Mouse (Mus musculus) bone marrow macrophage, adult 2 months (primary cell): ENCODE results near the gene Mcm3ap. TPM values are rescaled to one million over a fixed set of nuclear protein-coding genes. Genes with fewer than 3 reads are reported as not detected.

ENCODE experiments used
- H3K27ac ChIP-seq: 2 replicates; pipeline ENCODE4 v1.5.1; 2012; ENCODE audit warnings: low read depth, low read length; ENCODE audit not compliant: insufficient read depth
- H3K4me1 ChIP-seq: 2 replicates; pipeline ENCODE4 v1.6.1; 2012; ENCODE audit warnings: low read length; ENCODE audit not compliant: control insufficient read depth, insufficient read depth
- H3K4me3 ChIP-seq: 2 replicates; pipeline ENCODE4 v1.5.1; 2012; ENCODE audit warnings: mild to moderate bottlenecking, low read length, moderate library complexity; ENCODE audit not compliant: insufficient read depth
- CTCF ChIP-seq: IDR thresholded peaks from 2 replicates; pipeline ENCODE4 v1.5.1; 2012; ENCODE audit warnings: low read depth, mild to moderate bottlenecking, low read length, moderate library complexity
- POLR2A ChIP-seq: IDR thresholded peaks from 2 replicates; pipeline ENCODE4 v1.6.1; 2012; ENCODE audit warnings: mild to moderate bottlenecking, low read depth, low read length, borderline replicate concordance
- polyA plus RNA-seq: library from polyadenylated mRNA; stranded (reverse); fragments of >200 nt; gene quantifications from 2 replicates; pipeline ENCODE4 v1.2.4, GENCODE M21; 2012; ENCODE audit not compliant: missing spikeins, insufficient read depth, insufficient read length

Gene Mcm3ap
- polyA plus RNA-seq, 1 experiment = 37.8 TPM

- no peak for TF ChIP-seq POLR2A
- TF ChIP-seq CTCF = no peak
- no peak within 1 kb of the TSS for H3K27ac ChIP-seq
- no peak within 1 kb of the TSS for H3K4me3 ChIP-seq
- peaks cover 10% of the 10 kb centered on the region for H3K4me1 ChIP-seq
Measured at GRCm38 (mm10) chr10:76448851-76449250, 19.9 kb upstream of the Mcm3ap start, which contains the start of gene 2610028H24Rik. TSS of gene 2610028H24Rik (plus strand) at chr10:76449081.

GRCm38 (mm10) chr10:76455289-76455688, 13.4 kb upstream of the Mcm3ap start:
- TF ChIP-seq POLR2A (no peak), CTCF (peak; percentile 46; the same call in 1 of the 2 replicates)
- H3K4me1 ChIP-seq = no peaks in the 10 kb centered on the region
- H3K4me3 ChIP-seq = no peak overlapping the region

GRCm38 (mm10) chr10:76461255-76461654, 7.5 kb upstream of the Mcm3ap start:
- TF ChIP-seq CTCF (no peak), POLR2A (no peak)
- H3K4me3 ChIP-seq = no peak overlapping the region
- no peaks in the 10 kb centered on the region for H3K4me1 ChIP-seq
- H3K27ac ChIP-seq = no peak overlapping the region

More at GRCm38 (mm10) chr10:76455289-76455688, 13.4 kb upstream of the Mcm3ap start:
- no peak overlapping the region for H3K27ac ChIP-seq

DNA sequence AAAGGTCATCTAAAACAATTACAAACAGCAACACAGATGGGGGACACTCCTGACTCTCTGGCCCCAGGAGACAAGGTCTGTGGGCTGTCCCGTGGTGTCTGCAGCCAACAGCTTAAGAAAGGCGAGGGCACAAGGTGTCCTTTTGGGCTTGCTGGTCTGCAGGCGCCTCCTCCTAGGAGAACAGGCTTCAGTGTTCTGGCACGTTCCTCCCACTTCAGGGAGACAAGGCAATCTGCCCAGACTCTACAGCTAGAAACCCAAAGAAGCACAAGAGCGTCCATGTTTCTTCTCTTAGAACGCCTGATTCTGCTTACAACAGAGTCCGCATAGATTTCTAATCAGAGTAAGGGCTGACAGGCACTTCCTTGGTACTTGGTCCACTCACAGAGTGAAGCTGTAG, 6.4 kb upstream of the Mcm3ap start:
- Histone ChIP-seq H3K27ac (no peak overlapping the region), H3K4me3 (no peak overlapping the region), H3K4me1 (no peaks in the 10 kb centered on the region)
- TF ChIP-seq POLR2A (no peak), CTCF (no peak)

GRCm38 (mm10) chr10:76462721-76463120, 6.0 kb upstream of the Mcm3ap start:
- Histone ChIP-seq H3K4me1 (peaks cover 2% of the 10 kb centered on the region; the same call in 1 of the 2 replicates), H3K4me3 (no peak overlapping the region), H3K27ac (no peak overlapping the region)
- TF ChIP-seq POLR2A (no peak), CTCF (no peak)

DNA sequence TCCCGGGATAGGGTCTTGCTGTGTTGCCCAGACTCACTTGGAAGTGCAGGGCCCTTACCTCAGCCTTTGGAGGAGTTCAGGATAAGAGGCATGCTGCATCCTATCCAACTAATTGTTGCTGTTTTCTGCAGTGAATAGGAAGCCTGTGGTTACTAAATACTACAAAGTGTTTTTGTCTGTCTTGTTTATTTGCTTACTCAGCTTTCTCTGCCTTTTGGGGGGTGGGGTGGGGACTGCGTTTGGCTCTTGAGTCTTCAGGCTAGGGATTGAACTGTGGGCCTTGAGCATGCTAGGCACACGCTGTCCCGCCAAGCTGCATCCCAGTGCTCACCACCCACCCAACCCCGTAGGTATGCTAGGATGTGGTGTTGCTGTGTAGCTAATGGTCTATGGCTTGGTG, 5.0 kb downstream of the Mcm3ap start:
- H3K4me1 ChIP-seq = 0 out of 2 replicates have a peak, but pooled peaks cover 3% of the 10 kb centered on the region
- H3K4me3 ChIP-seq = no peak overlapping the region
- H3K27ac ChIP-seq = no peak overlapping the region
- no peak for TF ChIP-seq POLR2A
- TF ChIP-seq CTCF = no peak

- no peak overlapping the region for H3K4me3 ChIP-seq
- H3K27ac ChIP-seq = no peak overlapping the region
- peaks cover under 1% of the 10 kb centered on the region; the same call in 1 of the 2 replicates for H3K4me1 ChIP-seq
- no peak for TF ChIP-seq CTCF
- no peak for TF ChIP-seq POLR2A
Measured at GRCm38 (mm10) chr10:76480851-76481250, 12.1 kb downstream of the Mcm3ap start.

DNA sequence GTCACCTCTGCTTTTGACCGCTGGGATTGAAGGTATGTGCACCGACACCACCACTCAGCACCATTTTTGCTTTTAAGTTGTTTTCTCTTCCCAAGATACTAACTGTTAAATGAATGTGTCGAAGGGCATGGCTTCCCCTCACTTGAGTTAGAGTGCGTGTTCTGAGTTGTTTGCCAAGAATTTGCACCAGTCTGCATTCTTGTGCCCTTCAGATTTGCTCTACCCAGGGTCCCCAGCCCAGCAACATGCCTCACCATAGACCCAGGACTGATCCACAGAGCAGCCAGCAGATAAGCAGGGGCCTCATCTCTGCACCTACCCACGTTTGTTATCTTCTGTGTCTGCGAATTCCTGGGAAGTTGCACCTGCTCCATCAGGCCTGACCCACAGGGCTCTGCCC, 12.8 kb downstream of the Mcm3ap start:
- H3K4me1 ChIP-seq = peaks cover 7% of the 10 kb centered on the region
- H3K27ac ChIP-seq = no peak overlapping the region
- no peak overlapping the region for H3K4me3 ChIP-seq
- TF ChIP-seq CTCF (no peak), POLR2A (no peak)

- Histone ChIP-seq H3K4me1 (peaks cover 8% of the 10 kb centered on the region), H3K27ac (no peak overlapping the region), H3K4me3 (no peak overlapping the region)
- TF ChIP-seq CTCF (no peak), POLR2A (no peak)
Measured at GRCm38 (mm10) chr10:76486302-76486701, 17.6 kb downstream of the Mcm3ap start.

DNA sequence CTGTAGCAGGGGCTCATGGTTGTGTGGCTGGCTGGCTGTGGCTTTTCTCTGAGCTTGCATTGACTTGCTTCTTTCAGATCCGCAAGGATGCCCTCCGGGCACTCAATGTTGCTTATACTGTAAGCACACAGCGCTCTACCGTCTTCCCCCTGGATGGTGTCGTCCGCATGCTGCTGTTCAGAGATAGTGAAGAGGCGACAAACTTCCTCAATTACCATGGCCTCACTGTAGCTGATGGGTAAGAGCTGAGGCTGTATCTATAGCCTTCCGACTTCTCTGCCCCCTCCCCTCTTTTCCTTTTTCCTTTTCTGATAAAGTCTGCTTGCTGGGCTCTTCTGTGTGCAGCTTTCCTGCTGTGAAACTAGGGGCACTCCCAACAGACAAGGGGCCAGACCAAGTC, 19.5 kb downstream of the Mcm3ap start:
- H3K27ac ChIP-seq = no peak overlapping the region
- no peak overlapping the region for H3K4me3 ChIP-seq
- peaks cover 8% of the 10 kb centered on the region for H3K4me1 ChIP-seq
- TF ChIP-seq POLR2A (no peak), CTCF (no peak)

- Histone ChIP-seq H3K27ac (no peak overlapping the region), H3K4me3 (no peak overlapping the region), H3K4me1 (peaks cover 8% of the 10 kb centered on the region)
- no peak for TF ChIP-seq CTCF
Measured at GRCm38 (mm10) chr10:76489205-76489604, 20.5 kb downstream of the Mcm3ap start.
